Mouse (Mus musculus): ENCODE measurements around the gene Tjap1.
A peak's percentile ranks its signal among the peaks of the same experiment; 100 is the strongest.

Tjap1 gene

DNA sequence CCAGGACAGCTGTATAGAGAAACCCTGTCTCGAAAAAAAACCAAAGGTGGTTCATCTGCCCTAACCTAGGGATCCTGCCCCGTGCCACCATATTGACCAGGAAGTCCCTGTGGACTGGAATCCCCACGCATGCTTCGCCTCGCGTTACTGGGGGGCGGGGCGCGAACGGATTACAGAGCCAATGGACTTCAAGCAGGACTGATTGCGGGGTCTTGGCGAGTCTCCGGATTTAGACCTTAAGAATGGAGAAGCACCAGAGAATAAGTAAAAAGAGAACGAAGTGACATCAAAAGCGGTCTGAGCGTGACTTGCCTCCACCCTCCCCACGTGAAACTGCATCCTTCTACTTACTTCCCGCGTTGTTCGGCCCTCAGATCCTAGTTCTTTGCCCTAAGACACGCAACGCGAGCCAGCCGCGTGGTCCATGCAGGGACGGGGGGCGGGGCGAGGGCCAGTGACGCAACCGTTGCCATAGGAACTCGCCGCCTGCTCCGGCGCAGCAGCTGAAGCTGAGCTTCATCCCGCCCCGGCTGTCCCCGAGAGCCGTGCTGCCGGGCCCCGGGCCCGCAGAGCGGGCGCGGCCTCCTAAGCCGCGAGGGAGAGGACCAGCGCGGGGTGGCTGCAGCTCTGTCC lies 29.3 kb downstream of the Tjap1 start, which contains the start of gene Lrrc73:
Lrrc73 (plus strand) TSS at position 80 of the 633 bp plus-strand sequence.
- DNase-seq (ENCODE audit: low spot score in 2 of 2) = peak; percentile 92 to 94

- DNase-seq (ENCODE audit: low spot score in 2 of 2) = no peak
These were observed 30.0 kb downstream of the Tjap1 start for GRCm38 (mm10) chr17:46252571-46253451.

- DNase-seq (ENCODE audit: low spot score in 2 of 2) = no peak
These were observed 31.7 kb downstream of the Tjap1 start for GRCm38 (mm10) chr17:46251174-46251573.

GRCm38 (mm10) chr17:46248189-46248522 lies 34.7 kb downstream of the Tjap1 start:
- no peak for DNase-seq (ENCODE audit: low spot score in 2 of 2)

- DNase-seq (ENCODE audit: low spot score in 2 of 2) = peak; percentile 93
These were observed 35.2 kb downstream of the Tjap1 start, which contains the start of the genes Polr1c and Yipf3 for GRCm38 (mm10) chr17:46247512-46248188. Gene Polr1c (minus strand): TSS chr17:46248054. Gene Yipf3 (plus strand): TSS chr17:46248080.

- DNase-seq (ENCODE audit: low spot score in 2 of 2) = no peak
These were observed 38.2 kb downstream of the Tjap1 start for GRCm38 (mm10) chr17:46244579-46244978.

- no peak for DNase-seq (ENCODE audit: low spot score in 2 of 2)
These were observed 39.2 kb downstream of the Tjap1 start for GRCm38 (mm10) chr17:46243624-46244023.

- DNase-seq (ENCODE audit: low spot score in 2 of 2) = no peak
These were observed 39.8 kb downstream of the Tjap1 start for GRCm38 (mm10) chr17:46242993-46243392.

DNA sequence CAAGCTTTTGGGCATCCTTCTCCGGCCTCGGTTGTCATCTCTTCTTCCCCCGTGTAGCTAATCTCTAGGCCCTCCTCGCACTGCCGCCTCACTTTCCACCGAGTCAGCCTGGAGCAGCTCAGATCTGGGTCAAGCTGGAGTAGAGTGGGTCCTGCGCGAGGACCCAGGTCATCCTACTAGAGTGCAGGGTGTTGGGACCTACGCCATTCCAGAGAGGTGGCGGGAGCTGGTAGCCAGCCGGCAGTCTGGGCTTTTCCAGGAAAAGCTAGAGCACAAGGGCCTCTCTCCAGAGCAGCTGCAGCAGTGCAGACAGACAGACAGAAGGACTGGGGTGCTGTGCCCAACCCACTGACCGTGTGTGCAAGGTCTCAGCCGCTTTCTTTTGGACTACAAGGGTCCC lies 40.6 kb downstream of the Tjap1 start:
- no peak for DNase-seq (ENCODE audit: low spot score in 2 of 2)

DNA sequence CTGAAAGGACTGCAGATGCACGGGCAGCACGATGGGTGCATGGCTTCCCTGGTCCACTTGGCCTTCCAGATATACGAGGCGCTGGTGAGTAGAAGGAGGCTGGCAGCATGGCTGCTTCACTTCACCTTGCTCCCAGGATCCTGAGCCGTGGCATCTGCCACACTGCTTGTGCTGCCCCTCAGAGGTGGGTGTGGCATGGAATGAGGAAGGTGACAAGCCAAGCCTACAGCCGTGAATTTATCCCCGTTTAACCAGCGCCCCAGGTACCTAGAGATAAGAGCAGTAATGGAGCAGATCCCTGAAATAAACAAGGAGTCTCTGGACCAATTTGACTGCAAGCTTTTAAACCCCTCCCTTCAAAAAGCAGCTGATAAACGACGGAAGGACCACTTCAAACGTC lies 41.4 kb downstream of the Tjap1 start:
- DNase-seq (ENCODE audit: low spot score in 2 of 2) = no peak

DNA sequence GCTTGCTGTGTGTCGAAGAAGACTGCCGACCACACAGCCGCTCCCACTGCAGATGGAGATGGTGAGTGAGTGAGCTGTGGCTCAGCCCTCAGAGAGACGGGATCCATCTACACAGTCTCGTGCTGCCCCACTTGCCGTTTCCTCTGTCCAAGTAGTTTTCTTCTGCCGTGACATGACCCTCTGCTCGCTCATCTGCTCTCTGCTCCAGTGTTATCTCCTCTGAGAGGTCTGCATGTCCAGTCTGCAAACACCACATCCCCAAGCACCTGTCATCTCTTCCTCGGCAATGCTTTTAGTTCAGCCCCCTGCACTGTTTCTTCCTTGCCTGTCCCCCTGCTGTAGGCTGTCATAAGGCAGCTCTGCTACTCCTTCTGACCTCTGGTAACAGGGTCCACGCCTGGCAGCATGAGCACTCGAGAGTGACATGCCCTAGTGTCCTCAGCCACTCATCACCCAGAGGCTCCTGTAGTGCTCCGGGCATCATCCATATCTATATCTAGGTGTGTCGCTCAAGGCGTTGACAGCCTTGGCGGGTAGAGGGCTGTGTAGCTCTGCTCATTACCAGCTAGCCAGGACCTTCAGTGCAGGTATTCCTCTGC lies 43.2 kb downstream of the Tjap1 start:
- DNase-seq (ENCODE audit: low spot score in 2 of 2) = no peak

DNA sequence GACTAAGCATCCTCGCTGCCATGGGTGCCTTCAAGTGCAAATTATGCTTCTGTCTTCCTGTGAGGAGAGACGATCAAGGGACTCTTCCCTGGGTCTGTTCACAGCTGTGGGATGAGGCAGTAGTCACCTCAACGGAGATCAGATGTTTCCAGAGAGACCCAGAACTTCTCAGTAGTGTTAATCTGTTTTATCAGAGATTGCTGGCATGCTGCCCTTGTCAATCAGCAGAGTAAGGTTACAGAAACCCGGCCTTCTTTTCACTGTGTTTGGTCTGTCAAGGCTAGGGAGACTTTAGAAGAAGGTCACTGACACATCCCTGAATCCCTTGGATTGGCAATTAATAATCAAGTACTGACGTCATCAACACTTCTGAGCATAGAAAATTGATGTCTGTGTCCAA lies 45.3 kb downstream of the Tjap1 start:
- no peak for DNase-seq (ENCODE audit: low spot score in 2 of 2)

DNA sequence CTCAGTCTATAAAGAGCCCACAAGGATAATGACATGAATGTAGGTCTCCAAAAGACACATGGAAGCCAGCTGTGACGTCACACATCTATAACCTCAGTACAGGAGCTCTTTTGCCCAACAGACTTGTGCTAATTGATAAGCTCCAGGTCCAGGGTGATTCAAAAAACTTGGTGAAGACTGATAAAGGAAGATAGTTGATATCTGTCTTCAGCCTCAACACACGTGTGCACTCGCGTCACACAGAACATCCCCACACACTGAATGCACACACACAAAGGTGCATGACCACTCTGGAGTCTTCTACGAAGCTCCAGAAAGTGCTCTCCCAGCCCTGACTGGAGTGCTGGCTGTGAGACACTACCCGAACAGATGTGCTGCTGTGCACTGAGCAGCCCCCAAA lies 45.7 kb downstream of the Tjap1 start:
- DNase-seq (ENCODE audit: low spot score in 2 of 2) = no peak

DNA sequence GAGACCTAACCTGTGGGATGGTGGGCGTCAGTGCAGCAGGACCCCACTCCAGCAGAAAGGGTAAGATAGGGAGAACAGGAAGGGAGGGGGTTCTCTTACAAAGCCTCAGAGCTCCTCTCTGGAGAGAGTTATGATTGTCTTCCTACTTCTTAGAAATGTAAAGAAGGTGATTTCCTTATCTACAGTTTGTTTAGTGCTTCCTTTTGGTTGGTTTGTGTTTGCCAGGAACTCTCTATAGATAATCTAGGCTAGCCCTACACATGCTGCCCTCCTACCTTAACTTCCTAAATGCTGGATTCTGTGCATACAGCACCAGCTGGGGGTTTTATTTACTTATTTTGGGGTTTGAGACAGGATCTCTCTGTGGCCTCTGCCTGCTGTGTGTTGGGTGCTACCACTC lies 46.8 kb downstream of the Tjap1 start:
- no peak for DNase-seq (ENCODE audit: low spot score in 2 of 2)

GRCm38 (mm10) chr17:46227576-46227975 lies 55.2 kb downstream of the Tjap1 start:
- DNase-seq (ENCODE audit: low spot score in 2 of 2) = no peak

DNA sequence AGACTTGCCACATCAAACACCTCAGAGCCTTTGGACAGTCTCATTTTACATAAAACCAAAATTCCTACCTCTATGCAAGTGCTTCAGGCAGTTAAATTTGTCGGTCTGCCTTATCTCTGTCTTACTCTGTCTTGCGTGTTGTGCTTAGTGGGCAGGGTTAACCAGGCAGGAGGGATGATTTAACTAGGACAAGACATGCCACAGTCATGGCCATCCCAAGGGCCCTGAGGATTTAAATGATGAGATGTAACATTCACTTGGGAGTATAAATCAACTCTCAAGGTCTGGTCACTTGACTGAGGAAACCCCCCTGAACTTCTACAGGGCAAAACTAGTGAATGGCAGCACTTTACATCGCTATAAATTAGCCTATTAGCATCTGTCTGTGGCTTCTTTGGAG lies 61.2 kb downstream of the Tjap1 start:
- no peak for DNase-seq (ENCODE audit: low spot score in 2 of 2)

DNA sequence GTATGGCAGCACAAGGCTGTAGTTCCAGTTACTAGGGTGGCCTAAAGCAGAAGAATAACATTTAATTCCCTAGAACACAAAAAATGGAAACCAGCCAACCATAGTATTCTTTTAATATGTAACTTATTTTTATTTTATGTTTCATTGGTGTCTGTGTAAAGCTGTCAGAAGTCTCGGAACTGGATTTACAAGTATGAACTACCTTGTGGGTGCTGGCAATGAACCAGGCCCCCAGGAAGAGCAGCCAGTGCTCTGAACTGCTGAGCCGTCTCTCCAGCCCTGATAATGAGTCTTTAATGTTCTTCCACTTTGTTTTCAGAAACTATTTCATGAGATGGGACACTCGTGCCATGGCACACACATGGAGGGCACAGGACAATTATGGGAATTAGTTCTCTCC lies 72.3 kb downstream of the Tjap1 start:
- no peak for DNase-seq (ENCODE audit: low spot score in 2 of 2)
